Mouse (Mus musculus) liver, embryonic 13.5 days (tissue): ENCODE data around the gene Gmppa. TPM values are rescaled to one million over a fixed set of nuclear protein-coding genes. Genes with fewer than 3 reads are reported as not detected.
A peak's percentile ranks its signal among the peaks of the same experiment; 100 is the strongest.

ENCODE experiments used
- ATAC-seq: fragments of 200-750 bp; cut with Nextera tagmentation; 2 replicates; pipeline ENCODE4 v1.8.0; 2017; ENCODE audit warnings: low read depth, mild to moderate bottlenecking, moderate number of reproducible peaks, moderate library complexity
- DNase-seq: peaks from one replicate; pipeline ENCODE4 v3.0.0; 2022
- H3K27ac ChIP-seq: fragments of 300-500 bp; sonication (generic); 2 replicates; pipeline ENCODE4 v1.5.1; 2015; ENCODE audit warnings: moderate library complexity, mild to moderate bottlenecking, inconsistent platforms
- H3K27me3 ChIP-seq: fragments of 300-500 bp; sonication (generic); 2 replicates; pipeline ENCODE4 v1.6.1; 2015; ENCODE audit warnings: mild to moderate bottlenecking, inconsistent platforms
- H3K36me3 ChIP-seq: fragments of 300-500 bp; sonication (generic); 2 replicates; pipeline ENCODE4 v1.6.1; 2015; ENCODE audit warnings: mild to moderate bottlenecking, inconsistent platforms
- H3K4me1 ChIP-seq: fragments of 300-500 bp; sonication (generic); replicated peaks from 2 replicates; pipeline ENCODE4 v1.6.1; 2015; ENCODE audit warnings: inconsistent platforms
- H3K4me2 ChIP-seq: fragments of 300-500 bp; sonication (generic); 2 replicates; pipeline ENCODE4 v1.6.1; 2015; ENCODE audit warnings: inconsistent platforms, mild to moderate bottlenecking, moderate library complexity
- H3K4me3 ChIP-seq: fragments of 300-500 bp; sonication (generic); replicated peaks from 2 replicates; pipeline ENCODE4 v1.5.1; 2015; ENCODE audit warnings: mild to moderate bottlenecking, inconsistent platforms
- H3K9ac ChIP-seq: fragments of 300-500 bp; sonication (generic); 2 replicates; pipeline ENCODE4 v1.6.1; 2015; ENCODE audit warnings: mild to moderate bottlenecking, inconsistent platforms
- H3K9me3 ChIP-seq: fragments of 300-500 bp; sonication (generic); replicated peaks from 2 replicates; pipeline ENCODE4 v1.6.1; 2016; ENCODE audit warnings: inconsistent platforms
- WGBS: fragments of 180-500 bp; shearing (Covaris S2); methylation state at CpG from one replicate; pipeline ENCODE4 v1.1.7; 2015; ENCODE audit not compliant: insufficient replicate concordance; 5-methylcytosine and 5-hydroxymethylcytosine counted together
- polyA plus RNA-seq: library from polyadenylated mRNA; unstranded; fragments of >200 nt; fragmentation: Nextera tagmentation; extraction: Ambion mirVana; gene quantifications from 2 replicates; pipeline ENCODE4 v1.2.1, GENCODE M21; 2015

Gene Gmppa
- polyA plus RNA-seq, 1 experiment from 2014 or later = 37.1 TPM

DNA sequence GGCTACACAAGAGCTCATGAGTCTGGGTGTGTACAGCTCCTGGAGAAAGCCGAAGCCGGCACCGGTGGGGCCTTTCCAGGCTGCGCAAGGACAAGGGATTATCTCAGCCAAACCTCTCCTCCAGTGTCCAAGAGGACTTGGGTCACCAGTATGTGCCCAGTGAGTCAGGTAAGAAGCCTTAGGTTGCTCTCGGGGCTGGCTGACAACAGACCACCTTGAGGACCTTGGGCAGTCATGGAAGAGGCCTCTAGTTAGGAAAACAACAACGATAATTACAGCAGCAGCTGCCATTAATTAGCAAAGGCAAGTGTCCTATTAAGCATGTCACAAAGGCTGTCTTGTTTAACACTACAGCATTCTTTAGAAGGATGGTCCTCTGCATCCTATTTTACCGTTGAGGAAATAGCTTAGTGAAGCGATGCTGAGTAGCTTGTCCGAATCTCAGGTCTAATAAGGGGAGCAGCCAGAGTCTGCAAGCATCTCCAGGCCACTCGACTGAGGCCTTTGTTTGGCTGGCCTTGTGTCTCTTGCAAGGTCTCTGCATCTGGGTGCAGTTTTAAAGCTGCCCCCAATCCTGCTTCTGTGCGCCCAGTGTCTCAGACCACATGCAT is 11.8 kb upstream of the Gmppa start:
- H3K4me3 ChIP-seq = no peak overlapping the region
- H3K36me3 ChIP-seq = no peaks in the 10 kb centered on the region
- H3K4me1 ChIP-seq = peaks cover 25% of the 10 kb centered on the region; the same call in 1 of the 2 replicates
- WGBS = 64% methylated on average over 11 of the region's 11 CpGs
- no peaks in the 10 kb centered on the region for H3K9me3 ChIP-seq
- no peak overlapping the region for H3K9ac ChIP-seq
- no peak overlapping the region for H3K27ac ChIP-seq
- no peak overlapping the region for H3K4me2 ChIP-seq
- peaks cover 77% of the 10 kb centered on the region for H3K27me3 ChIP-seq
- ATAC-seq = no peak
- DNase-seq = no peak

DNA sequence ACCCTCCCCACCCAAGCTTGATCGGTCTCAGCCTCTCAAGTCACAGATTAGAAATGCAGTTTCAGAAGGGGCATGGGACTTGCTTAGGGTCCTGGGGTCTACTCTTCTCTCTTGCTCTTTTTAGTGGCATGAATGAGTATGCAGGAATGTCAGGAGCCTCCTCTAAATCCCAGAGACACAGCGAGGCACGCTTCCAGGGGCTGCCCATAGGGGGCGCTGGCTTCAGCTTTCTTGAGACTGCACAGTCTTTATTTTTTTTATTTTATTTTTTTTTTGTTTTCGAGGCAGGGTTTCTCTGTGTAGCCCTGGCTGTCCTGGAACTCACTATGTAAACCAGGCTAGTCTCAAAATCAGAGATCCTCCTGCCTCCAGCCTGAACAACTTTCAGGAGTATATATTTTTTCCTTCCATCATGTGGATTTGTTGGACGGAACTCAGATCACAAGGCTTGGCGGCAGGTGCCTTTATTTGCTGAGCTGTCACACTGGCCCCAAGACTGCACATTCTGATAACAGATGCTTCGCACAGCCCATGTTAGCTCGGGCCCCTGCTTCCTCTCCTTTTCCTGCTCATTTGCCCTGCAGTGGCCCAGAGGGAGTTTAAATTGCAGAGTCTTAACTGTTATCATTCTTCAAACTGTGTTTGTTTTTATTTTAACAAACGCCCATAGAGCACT is 9.8 kb upstream of the Gmppa start:
- Histone ChIP-seq H3K4me3 (no peak overlapping the region), H3K36me3 (no peaks in the 10 kb centered on the region), H3K27me3 (peaks cover 75% of the 10 kb centered on the region), H3K4me2 (no peak overlapping the region), H3K9ac (no peak overlapping the region), H3K9me3 (no peaks in the 10 kb centered on the region), H3K27ac (no peak overlapping the region), H3K4me1 (peaks cover 25% of the 10 kb centered on the region; the same call in 1 of the 2 replicates)
- no peak for ATAC-seq
- 11% methylated on average over 10 of the region's 10 CpGs for WGBS
- peak; percentile 36 for DNase-seq

DNA sequence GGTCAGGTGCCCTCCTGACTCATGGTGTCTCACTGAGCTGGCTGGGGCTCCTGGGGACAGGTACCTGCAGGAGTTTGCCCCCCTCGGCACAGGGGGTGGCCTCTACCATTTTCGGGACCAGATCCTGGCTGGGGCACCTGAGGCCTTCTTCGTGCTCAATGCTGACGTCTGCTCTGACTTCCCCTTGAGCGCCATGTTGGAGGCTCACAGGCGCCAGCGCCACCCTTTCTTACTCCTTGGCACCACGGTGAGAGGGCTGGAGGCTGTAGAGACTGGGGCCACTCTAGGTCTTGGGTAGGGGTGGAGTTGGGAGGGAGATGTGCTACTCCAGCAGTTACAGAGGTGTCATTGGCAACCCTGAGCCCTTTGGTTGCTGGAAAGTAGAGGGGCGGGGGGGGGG is 3.1 kb downstream of the Gmppa start:
- Histone ChIP-seq H3K9ac (no peak overlapping the region), H3K4me2 (no peak overlapping the region), H3K4me1 (peaks cover 26% of the 10 kb centered on the region), H3K27me3 (no peaks in the 10 kb centered on the region), H3K27ac (no peak overlapping the region), H3K36me3 (peaks cover 16% of the 10 kb centered on the region), H3K9me3 (no peaks in the 10 kb centered on the region), H3K4me3 (no peak overlapping the region)
- no peak for DNase-seq
- 78% methylated on average over 8 of the region's 9 CpGs for WGBS
- ATAC-seq = no peak

DNA sequence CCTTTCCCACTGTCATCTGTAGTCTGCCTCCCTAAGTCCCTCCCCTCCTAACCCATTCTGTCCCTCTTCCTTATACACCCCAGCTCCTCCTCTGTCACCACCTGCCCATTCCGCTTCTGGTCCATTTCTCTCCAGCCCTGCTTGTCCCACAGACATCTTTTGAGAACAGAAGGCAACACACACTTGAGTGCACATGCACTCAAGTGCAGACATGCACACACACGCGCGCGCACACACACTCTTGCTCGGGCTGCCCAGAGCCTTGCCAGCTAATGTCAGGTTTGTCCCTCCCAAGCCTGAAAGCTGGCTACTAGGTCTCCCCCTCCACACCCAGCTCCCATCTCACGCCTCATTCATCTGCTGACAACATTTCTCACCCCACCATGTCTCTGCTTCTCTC is 4.9 kb downstream of the Gmppa start:
- no peak overlapping the region for H3K9ac ChIP-seq
- peaks cover 16% of the 10 kb centered on the region for H3K36me3 ChIP-seq
- peaks cover 11% of the 10 kb centered on the region; the same call in 1 of the 2 replicates for H3K27me3 ChIP-seq
- H3K4me1 ChIP-seq = peaks cover 40% of the 10 kb centered on the region
- 87% methylated on average over 7 of the region's 7 CpGs for WGBS
- H3K9me3 ChIP-seq = no peaks in the 10 kb centered on the region
- no peak overlapping the region for H3K4me3 ChIP-seq
- ATAC-seq (no peak), DNase-seq (no peak)
- H3K4me2 ChIP-seq = no peak overlapping the region
- H3K27ac ChIP-seq = no peak overlapping the region

DNA sequence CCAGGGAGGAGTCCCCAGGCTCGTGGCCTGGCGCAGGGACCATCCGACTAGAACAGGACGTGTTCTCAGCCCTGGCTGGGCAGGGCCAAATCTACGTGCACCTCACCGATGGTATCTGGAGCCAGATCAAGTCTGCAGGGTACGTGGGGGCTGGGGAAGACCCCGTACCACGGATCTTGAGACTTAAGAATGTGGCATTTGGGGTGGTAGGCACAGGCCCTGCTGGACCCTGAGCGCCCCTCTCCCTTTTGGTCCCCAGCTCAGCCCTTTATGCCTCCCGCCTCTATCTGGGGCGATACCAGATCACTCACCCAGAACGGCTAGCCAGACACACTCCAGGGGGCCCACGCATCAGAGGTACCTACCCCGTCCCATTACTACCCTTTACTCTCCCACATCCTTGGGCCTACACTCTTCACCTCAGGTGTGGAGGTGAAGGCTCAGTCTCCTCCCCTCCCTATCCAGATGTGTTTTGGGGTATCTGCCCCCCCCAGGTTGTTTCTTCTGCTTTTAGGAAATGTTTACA is 5.8 kb downstream of the Gmppa start:
- Histone ChIP-seq H3K36me3 (peaks cover 16% of the 10 kb centered on the region), H3K27me3 (peaks cover 18% of the 10 kb centered on the region), H3K27ac (no peak overlapping the region), H3K4me3 (no peak overlapping the region), H3K4me2 (no peak overlapping the region), H3K4me1 (peaks cover 43% of the 10 kb centered on the region), H3K9ac (no peak overlapping the region), H3K9me3 (no peaks in the 10 kb centered on the region)
- ATAC-seq (no peak), DNase-seq (no peak)
- 81% methylated on average over 15 of the region's 15 CpGs for WGBS

DNA sequence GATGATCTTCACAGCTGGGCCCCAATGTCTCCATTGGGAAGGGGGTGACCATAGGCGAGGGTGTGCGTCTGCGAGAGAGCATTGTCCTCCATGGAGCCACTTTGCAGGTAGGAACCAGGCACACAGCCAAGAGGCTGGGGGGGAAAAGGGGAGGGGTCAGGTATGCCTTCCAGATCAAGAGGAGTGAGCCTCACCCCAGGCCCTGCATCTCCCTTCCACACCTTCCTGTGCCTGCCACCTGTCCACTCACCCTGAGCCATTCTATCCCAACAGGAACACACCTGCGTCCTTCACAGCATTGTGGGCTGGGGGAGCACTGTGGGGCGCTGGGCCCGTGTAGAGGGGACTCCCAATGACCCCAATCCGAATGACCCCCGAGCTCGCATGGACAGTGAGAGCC is 6.4 kb downstream of the Gmppa start:
- 75% methylated on average over 9 of the region's 9 CpGs for WGBS

DNA sequence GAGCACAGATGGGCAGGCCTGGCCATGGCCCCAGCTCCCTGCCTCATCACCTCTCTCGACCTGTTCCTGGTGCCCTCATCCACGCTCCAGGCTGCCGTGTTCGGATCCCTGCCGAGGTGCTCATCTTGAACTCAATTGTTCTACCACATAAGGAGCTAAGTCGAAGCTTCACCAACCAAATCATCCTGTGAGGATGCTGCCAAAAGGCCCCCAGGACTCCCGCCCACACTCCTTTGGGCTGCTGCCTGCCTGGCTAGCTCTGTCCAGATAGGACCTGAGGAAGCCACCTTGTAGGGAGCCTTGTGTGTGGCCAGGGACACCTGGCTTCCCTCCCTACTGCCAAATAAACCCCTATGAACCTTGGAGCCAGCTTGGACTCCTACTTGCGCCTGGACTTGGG is 7.1 kb downstream of the Gmppa start:
- no peak overlapping the region for H3K4me3 ChIP-seq
- no peak overlapping the region for H3K27ac ChIP-seq
- H3K9ac ChIP-seq = no peak overlapping the region
- ATAC-seq (no peak), DNase-seq (no peak)
- no peak overlapping the region for H3K4me2 ChIP-seq
- peaks cover 45% of the 10 kb centered on the region for H3K4me1 ChIP-seq
- no peaks in the 10 kb centered on the region for H3K9me3 ChIP-seq
- H3K27me3 ChIP-seq = peaks cover 31% of the 10 kb centered on the region
- peaks cover 16% of the 10 kb centered on the region for H3K36me3 ChIP-seq
- WGBS = 68% methylated on average over 8 of the region's 8 CpGs

More for the DNA sequence above, 6.4 kb downstream of the Gmppa start:
- H3K27me3 ChIP-seq = peaks cover 25% of the 10 kb centered on the region
- H3K9ac ChIP-seq = no peak overlapping the region
- peaks cover 16% of the 10 kb centered on the region for H3K36me3 ChIP-seq
- DNase-seq (no peak), ATAC-seq (no peak)
- H3K9me3 ChIP-seq = no peaks in the 10 kb centered on the region
- H3K4me3 ChIP-seq = no peak overlapping the region
- H3K4me1 ChIP-seq = peaks cover 43% of the 10 kb centered on the region
- no peak overlapping the region for H3K27ac ChIP-seq
- no peak overlapping the region for H3K4me2 ChIP-seq

DNA sequence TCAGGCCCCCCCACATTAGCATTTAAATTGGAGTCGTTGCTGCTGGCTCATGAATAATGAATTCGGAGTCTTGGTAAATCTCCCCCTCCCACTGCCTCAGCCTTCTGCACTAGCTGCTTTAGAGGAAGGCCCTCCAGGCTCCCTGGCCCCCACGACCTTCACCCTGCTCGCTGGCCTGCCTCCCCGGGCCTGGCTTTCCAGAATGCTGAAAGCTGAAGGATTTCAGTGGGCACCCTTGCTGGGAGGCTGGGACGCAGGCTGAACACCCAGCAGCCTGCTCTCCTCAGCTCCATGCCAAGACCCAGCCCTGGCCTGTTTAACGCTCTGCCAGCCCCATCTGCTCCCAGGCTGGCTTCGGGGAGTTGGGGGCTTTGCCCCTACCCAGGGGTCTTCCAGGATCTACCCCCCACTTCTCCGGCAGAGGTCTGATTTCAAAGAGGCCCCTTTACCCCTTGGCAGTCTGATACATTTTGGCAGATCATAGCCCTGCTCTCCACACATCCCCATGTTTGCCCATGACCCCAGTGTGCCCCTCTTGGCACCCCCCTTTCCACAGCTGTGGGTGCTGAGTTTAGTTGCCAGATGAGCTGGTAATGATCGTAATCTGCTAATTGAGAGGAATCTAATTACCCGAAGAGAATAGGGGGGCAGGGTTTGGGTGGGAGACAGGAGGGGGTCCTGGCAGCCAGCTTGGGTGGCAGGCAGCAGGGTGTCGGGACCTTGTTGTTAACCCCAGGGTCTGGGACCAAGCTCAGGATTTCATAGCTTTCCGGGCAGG is 7.7 kb downstream of the Gmppa start:
- no peaks in the 10 kb centered on the region for H3K9me3 ChIP-seq
- peaks cover 16% of the 10 kb centered on the region for H3K36me3 ChIP-seq

DNA sequence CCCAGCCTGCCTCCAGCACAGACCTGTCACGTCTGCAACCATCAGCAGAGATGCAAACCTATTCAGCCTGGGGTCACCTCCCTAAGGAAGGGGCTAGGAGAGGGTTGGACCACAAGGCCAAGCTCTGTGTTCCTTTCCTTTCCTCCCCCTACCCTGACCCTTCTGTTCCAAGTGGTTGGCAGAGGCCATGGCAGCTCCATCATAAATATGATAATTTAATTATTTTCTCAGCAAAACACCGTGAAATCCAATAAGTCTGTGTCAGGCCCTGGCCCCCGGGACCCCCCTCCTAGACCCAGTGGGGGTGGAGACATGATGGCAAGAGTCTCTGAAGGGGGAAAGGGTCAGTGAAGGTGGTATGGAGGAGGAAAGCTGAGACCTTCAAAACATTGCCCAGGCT is 8.5 kb downstream of the Gmppa start:
- DNase-seq (no peak), ATAC-seq (no peak)
- Histone ChIP-seq H3K9me3 (no peaks in the 10 kb centered on the region), H3K27me3 (peaks cover 45% of the 10 kb centered on the region), H3K4me3 (no peak overlapping the region), H3K36me3 (peaks cover 16% of the 10 kb centered on the region), H3K9ac (no peak overlapping the region), H3K4me2 (no peak overlapping the region; the same call in 1 of the 2 replicates), H3K27ac (no peak overlapping the region; the same call in 1 of the 2 replicates), H3K4me1 (peaks cover 59% of the 10 kb centered on the region)
- 40% methylated on average over 3 of the region's 3 CpGs for WGBS

More for the DNA sequence above, 7.7 kb downstream of the Gmppa start:
- no peak overlapping the region for H3K4me3 ChIP-seq
- H3K27ac ChIP-seq = no peak overlapping the region
- DNase-seq = no peak
- ATAC-seq = no peak
- no peak overlapping the region for H3K4me2 ChIP-seq
- peaks cover 51% of the 10 kb centered on the region for H3K4me1 ChIP-seq
- H3K9ac ChIP-seq = no peak overlapping the region
- H3K27me3 ChIP-seq = peaks cover 37% of the 10 kb centered on the region
- WGBS = 57% methylated on average over 13 of the region's 13 CpGs

DNA sequence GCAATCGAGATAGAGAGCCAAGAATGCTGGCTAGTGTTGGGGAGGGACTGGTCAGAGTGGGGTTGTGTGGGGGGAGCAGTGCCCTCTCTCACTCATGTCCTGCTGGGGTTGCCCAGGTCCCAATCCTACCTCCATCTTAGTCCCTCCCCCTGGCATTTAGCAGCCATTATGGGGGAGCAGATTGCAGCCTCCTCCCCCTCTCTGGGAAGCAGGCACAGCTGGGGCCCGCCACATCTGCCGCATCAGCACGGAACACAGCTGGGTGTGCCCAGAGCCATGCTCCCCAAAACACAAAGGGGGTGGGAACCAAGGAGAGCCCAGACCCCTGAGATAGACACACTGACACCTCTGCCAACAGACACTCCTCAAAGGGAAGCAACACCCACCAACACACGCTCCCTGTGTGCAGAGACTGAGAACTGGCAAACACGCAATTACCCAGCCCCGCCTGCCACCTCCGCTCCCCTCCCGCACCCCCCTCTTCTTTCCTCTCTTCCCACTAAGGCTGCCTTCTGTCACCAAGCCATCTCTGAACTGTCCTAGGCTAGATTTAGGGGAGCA is 9.5 kb downstream of the Gmppa start:
- H3K27ac ChIP-seq = peak overlapping the region; percentile 73
- H3K36me3 ChIP-seq = peaks cover 12% of the 10 kb centered on the region
- H3K4me1 ChIP-seq = peaks cover 69% of the 10 kb centered on the region
- peaks cover 55% of the 10 kb centered on the region for H3K27me3 ChIP-seq
- H3K4me2 ChIP-seq = peak overlapping the region; percentile 66
- no peaks in the 10 kb centered on the region for H3K9me3 ChIP-seq
- peak overlapping the region; percentile 45 for H3K9ac ChIP-seq
- DNase-seq (peak; percentile 37), ATAC-seq (peak; percentile 62)
- H3K4me3 ChIP-seq = peak overlapping the region; percentile 25
- 6% methylated on average over 8 of the region's 9 CpGs for WGBS
